Mouse (Mus musculus): ENCODE data around the gene Med10. TPM values are rescaled to one million over a fixed set of nuclear protein-coding genes. Genes with fewer than 3 reads are reported as not detected.
A peak's percentile ranks its signal among the peaks of the same experiment; 100 is the strongest.

The Med10 gene
- polyA plus RNA-seq, 2 experiments, result 72.0 to 121 TPM

DNA sequence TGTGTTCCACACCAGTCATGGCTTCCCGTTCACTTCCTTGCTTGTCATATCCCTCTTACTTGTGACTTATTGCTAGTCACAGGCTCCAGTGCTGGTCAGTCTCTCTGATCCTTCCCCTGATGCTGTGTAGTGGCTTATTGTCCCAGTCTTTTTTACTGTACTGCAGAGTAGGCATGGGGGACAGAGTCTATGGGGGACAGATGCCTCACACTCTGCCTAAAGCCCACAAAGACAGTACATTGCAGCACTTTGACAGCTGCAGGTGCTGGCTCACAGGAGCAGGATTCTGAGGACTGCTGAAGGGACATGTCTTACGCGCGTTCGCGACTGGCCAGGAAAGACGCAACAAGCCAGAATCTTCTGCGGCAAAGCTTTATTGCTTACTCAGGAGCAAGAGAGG lies 28.4 kb downstream of the Med10 start:
- no peak for ATAC-seq (ENCODE audit: low FRiP score, low read depth)
- Histone ChIP-seq H3K4me3 (replicated peaks; ENCODE audit: low read length) (no peak overlapping the region), H3K4me1 (ENCODE audit: control insufficient read depth, insufficient read depth, low read length) (no peaks in the 10 kb centered on the region), H3K9me3 (ENCODE audit: control insufficient read depth, low read length) (no peaks in the 10 kb centered on the region), H3K27ac (replicated peaks; ENCODE audit: low read depth, low read length) (no peak overlapping the region), H3K9ac (ENCODE audit: low read depth, low read length, severe bottlenecking) (no peak overlapping the region), H3K27me3 (ENCODE audit: control insufficient read depth, insufficient read depth, low read length) (no peaks in the 10 kb centered on the region), H3K4me2 (replicated peaks; ENCODE audit: low read depth, low read length, severe bottlenecking) (no peak overlapping the region), H3K36me3 (ENCODE audit: control insufficient read depth, insufficient read depth, low read length) (no peaks in the 10 kb centered on the region)
- TF ChIP-seq POLR2A (IDR thresholded peaks at IDR 0.05; ENCODE audit: borderline replicate concordance, extremely low read depth, insufficient read depth, insufficient read length), result no peak
- 86% methylated on average over 8 of the region's 8 CpGs for WGBS
- DNase-seq (ENCODE audit: low spot score), result no peak

DNA sequence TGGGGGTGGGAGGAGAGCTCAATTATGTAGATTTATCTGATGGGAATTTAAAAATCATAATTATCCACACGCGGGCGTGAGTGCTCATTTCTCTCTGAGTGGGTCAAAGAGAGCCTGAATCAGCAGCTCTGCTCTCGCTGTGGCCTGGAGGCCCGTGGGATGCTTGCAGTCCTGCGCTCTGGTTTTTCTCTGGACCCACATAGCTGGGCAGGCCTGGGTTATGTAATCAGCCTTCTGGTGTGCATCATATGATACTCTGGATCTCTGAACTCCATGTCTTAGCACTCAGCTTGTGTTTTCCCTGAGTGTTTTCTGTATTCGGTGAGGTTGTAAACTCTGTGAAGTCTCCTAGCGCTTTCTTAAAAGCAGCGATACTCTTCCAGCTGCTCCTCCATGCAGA lies 30.4 kb downstream of the Med10 start:
- H3K4me1 ChIP-seq (ENCODE audit: control insufficient read depth, insufficient read depth, low read length), result no peaks in the 10 kb centered on the region
- 87% methylated on average over 9 of the region's 9 CpGs for WGBS
- H3K4me3 ChIP-seq (replicated peaks; ENCODE audit: low read length), result no peak overlapping the region
- TF ChIP-seq POLR2A (IDR thresholded peaks at IDR 0.05; ENCODE audit: borderline replicate concordance, extremely low read depth, insufficient read depth, insufficient read length), result no peak
- ATAC-seq (ENCODE audit: low FRiP score, low read depth) (no peak), DNase-seq (ENCODE audit: low spot score) (no peak)
- no peaks in the 10 kb centered on the region for H3K9me3 ChIP-seq (ENCODE audit: control insufficient read depth, low read length)
- H3K27me3 ChIP-seq (ENCODE audit: control insufficient read depth, insufficient read depth, low read length), result no peaks in the 10 kb centered on the region
- no peaks in the 10 kb centered on the region for H3K36me3 ChIP-seq (ENCODE audit: control insufficient read depth, insufficient read depth, low read length)
- H3K27ac ChIP-seq (replicated peaks; ENCODE audit: low read depth, low read length), result no peak overlapping the region
- no peak overlapping the region for H3K9ac ChIP-seq (ENCODE audit: low read depth, low read length, severe bottlenecking)
- no peak overlapping the region for H3K4me2 ChIP-seq (replicated peaks; ENCODE audit: low read depth, low read length, severe bottlenecking)

DNA sequence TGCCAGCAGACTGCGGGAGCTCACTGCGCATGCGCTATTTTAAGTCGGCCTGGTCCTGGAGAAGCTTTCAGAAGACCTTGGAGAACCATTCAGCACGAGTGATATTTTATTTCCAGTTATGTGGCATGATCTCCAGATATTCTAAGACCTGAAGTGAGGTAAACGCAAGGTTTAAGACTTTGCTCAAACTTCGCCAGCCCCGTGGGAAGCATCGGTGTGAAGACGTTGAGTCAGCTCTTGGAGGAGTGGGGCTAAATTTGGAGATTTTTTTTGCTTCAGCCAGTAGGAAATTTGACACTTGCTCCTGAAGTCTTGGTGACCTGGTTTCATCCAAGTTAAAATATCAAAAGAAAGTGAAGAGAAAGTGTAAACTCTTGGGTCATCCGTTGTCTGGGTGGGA lies 31.2 kb downstream of the Med10 start:
- Histone ChIP-seq H3K27ac (replicated peaks; ENCODE audit: low read depth, low read length) (no peak overlapping the region), H3K9ac (ENCODE audit: low read depth, low read length, severe bottlenecking) (no peak overlapping the region), H3K4me3 (replicated peaks; ENCODE audit: low read length) (no peak overlapping the region), H3K27me3 (ENCODE audit: control insufficient read depth, insufficient read depth, low read length) (no peaks in the 10 kb centered on the region), H3K9me3 (ENCODE audit: control insufficient read depth, low read length) (no peaks in the 10 kb centered on the region), H3K4me1 (ENCODE audit: control insufficient read depth, insufficient read depth, low read length) (no peaks in the 10 kb centered on the region), H3K36me3 (ENCODE audit: control insufficient read depth, insufficient read depth, low read length) (no peaks in the 10 kb centered on the region), H3K4me2 (replicated peaks; ENCODE audit: low read depth, low read length, severe bottlenecking) (no peak overlapping the region)
- DNase-seq (ENCODE audit: low spot score) (no peak), ATAC-seq (ENCODE audit: low FRiP score, low read depth) (no peak)
- TF ChIP-seq POLR2A (IDR thresholded peaks at IDR 0.05; ENCODE audit: borderline replicate concordance, extremely low read depth, insufficient read depth, insufficient read length), result no peak
- WGBS, result 83% methylated on average over 11 of the region's 11 CpGs

DNA sequence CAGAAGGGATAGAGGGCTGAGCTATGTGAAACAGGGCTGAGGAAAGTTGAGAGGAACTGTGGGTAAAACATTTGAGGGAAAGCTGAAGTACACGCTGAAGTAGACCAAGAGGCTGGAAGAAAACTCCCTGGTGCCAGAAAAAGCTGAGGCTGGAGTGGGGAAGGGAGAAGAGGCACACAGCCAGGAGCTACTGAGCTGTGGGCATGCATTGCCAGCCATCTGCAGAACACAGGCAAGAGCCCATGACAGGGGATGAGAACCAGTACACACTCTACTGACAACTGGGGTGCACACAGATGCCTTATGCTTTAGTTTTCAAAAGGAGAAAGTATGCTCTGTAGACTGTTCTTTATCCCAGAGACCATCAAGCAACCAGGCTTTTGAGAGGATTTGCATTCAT lies 43.4 kb downstream of the Med10 start:
- no peaks in the 10 kb centered on the region for H3K9me3 ChIP-seq (ENCODE audit: control insufficient read depth, low read length)
- no peak overlapping the region for H3K4me3 ChIP-seq (replicated peaks; ENCODE audit: low read length)
- TF ChIP-seq POLR2A (IDR thresholded peaks at IDR 0.05; ENCODE audit: borderline replicate concordance, extremely low read depth, insufficient read depth, insufficient read length), result no peak
- WGBS, result 90% methylated on average over 1 of the region's 1 CpGs
- ATAC-seq (ENCODE audit: low FRiP score, low read depth), result no peak
- H3K4me2 ChIP-seq (replicated peaks; ENCODE audit: low read depth, low read length, severe bottlenecking), result no peak overlapping the region
- no peak overlapping the region for H3K27ac ChIP-seq (replicated peaks; ENCODE audit: low read depth, low read length)
- no peaks in the 10 kb centered on the region for H3K36me3 ChIP-seq (ENCODE audit: control insufficient read depth, insufficient read depth, low read length)
- no peaks in the 10 kb centered on the region for H3K27me3 ChIP-seq (ENCODE audit: control insufficient read depth, insufficient read depth, low read length)
- no peaks in the 10 kb centered on the region for H3K4me1 ChIP-seq (ENCODE audit: control insufficient read depth, insufficient read depth, low read length)
- DNase-seq (ENCODE audit: low spot score), result no peak
- H3K9ac ChIP-seq (ENCODE audit: low read depth, low read length, severe bottlenecking), result no peak overlapping the region

DNA sequence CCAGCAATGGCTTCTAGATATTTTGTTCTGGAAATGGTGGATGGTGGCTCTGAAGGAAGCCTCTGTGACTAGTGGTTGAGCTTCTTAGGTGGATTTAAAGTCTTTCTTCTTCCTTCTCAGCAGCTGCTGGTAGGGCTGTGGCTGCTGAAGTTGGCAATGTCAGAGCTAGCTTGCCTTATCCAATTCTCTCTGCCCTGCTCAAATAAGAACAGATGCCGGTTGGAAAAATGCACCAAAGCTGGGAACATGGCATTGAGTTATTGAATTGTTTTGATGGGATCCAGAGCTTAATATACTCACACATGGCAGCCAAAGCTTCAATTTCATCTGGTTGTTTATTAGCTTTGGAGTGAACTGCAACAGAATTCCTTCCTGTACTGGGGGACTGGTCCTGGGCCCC lies 47.4 kb downstream of the Med10 start:
- no peak overlapping the region for H3K9ac ChIP-seq (ENCODE audit: low read depth, low read length, severe bottlenecking)
- no peaks in the 10 kb centered on the region for H3K27me3 ChIP-seq (ENCODE audit: control insufficient read depth, insufficient read depth, low read length)
- H3K4me3 ChIP-seq (replicated peaks; ENCODE audit: low read length), result no peak overlapping the region
- no peak overlapping the region for H3K27ac ChIP-seq (replicated peaks; ENCODE audit: low read depth, low read length)
- H3K4me2 ChIP-seq (replicated peaks; ENCODE audit: low read depth, low read length, severe bottlenecking), result no peak overlapping the region
- 58% methylated on average over 1 of the region's 1 CpGs for WGBS
- ATAC-seq (ENCODE audit: low FRiP score, low read depth) (no peak), DNase-seq (ENCODE audit: low spot score) (no peak)
- no peaks in the 10 kb centered on the region for H3K4me1 ChIP-seq (ENCODE audit: control insufficient read depth, insufficient read depth, low read length)
- no peaks in the 10 kb centered on the region for H3K36me3 ChIP-seq (ENCODE audit: control insufficient read depth, insufficient read depth, low read length)
- H3K9me3 ChIP-seq (ENCODE audit: control insufficient read depth, low read length), result no peaks in the 10 kb centered on the region
- TF ChIP-seq POLR2A (IDR thresholded peaks at IDR 0.05; ENCODE audit: borderline replicate concordance, extremely low read depth, insufficient read depth, insufficient read length), result no peak

DNA sequence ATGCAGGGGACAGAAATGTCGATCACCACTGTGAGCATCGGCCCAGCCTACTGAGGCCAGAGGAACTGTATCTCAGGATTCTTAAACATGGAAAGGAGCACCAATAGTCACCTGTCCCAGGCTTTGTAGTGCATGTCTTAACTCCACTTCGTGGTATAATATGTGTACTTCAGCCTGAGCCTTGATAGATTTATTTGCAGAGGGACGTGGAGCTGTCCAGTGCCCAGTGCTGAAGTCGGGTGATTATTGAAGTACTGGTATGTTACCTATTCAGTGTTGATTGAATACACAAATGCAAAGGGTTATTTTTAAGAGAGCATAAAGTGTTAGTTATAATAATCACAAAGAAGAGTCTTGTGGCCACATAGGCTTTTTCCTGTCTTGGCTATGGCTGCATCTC lies 50.1 kb downstream of the Med10 start:
- 55% methylated on average over 5 of the region's 5 CpGs for WGBS
- peak; percentile 44 for DNase-seq (ENCODE audit: low spot score)

More for the DNA sequence above, 50.1 kb downstream of the Med10 start:
- no peak for TF ChIP-seq POLR2A (IDR thresholded peaks at IDR 0.05; ENCODE audit: borderline replicate concordance, extremely low read depth, insufficient read depth, insufficient read length)
- H3K4me3 ChIP-seq (replicated peaks; ENCODE audit: low read length), result no peak overlapping the region
- H3K27ac ChIP-seq (replicated peaks; ENCODE audit: low read depth, low read length), result no peak overlapping the region
- no peak overlapping the region for H3K4me2 ChIP-seq (replicated peaks; ENCODE audit: low read depth, low read length, severe bottlenecking)
- no peaks in the 10 kb centered on the region for H3K27me3 ChIP-seq (ENCODE audit: control insufficient read depth, insufficient read depth, low read length)
- no peak for ATAC-seq (ENCODE audit: low FRiP score, low read depth)
- H3K9ac ChIP-seq (ENCODE audit: low read depth, low read length, severe bottlenecking), result no peak overlapping the region
- no peaks in the 10 kb centered on the region for H3K36me3 ChIP-seq (ENCODE audit: control insufficient read depth, insufficient read depth, low read length)
- H3K4me1 ChIP-seq (ENCODE audit: control insufficient read depth, insufficient read depth, low read length), result no peaks in the 10 kb centered on the region
- H3K9me3 ChIP-seq (ENCODE audit: control insufficient read depth, low read length), result no peaks in the 10 kb centered on the region

All from limb, embryonic 14.5 days (tissue).